Mouse (Mus musculus): ENCODE data around the gene Ppcdc. TPM values are rescaled to one million over a fixed set of nuclear protein-coding genes. Genes with fewer than 3 reads are reported as not detected.

Ppcdc gene
- polyA plus RNA-seq, 1 experiment, result 49.4 TPM

GRCm38 (mm10) chr9:57404036-57404435 is 35.9 kb downstream of the Ppcdc start:
- WGBS, result 15% methylated on average over 5 of the region's 5 CpGs
- TF ChIP-seq CTCF (IDR thresholded peaks at IDR 0.05; ENCODE audit: control insufficient read depth, insufficient read depth, low read length), result no peak
- no peak for TF ChIP-seq POLR2A (IDR thresholded peaks at IDR 0.05; ENCODE audit: borderline replicate concordance, control insufficient read depth, low read depth, low read length)
- Histone ChIP-seq H3K4me3 (replicated peaks; ENCODE audit: control insufficient read depth, low read depth, low read length) (no peak overlapping the region), H3K27ac (ENCODE audit: control insufficient read depth, insufficient read depth, low read depth, low read length, poor library complexity) (no peak overlapping the region), H3K4me1 (ENCODE audit: control insufficient read depth, insufficient read depth, low read length) (no peaks in the 10 kb centered on the region)

- WGBS, result 42% methylated on average over 15 of the region's 15 CpGs
- H3K4me3 ChIP-seq (replicated peaks; ENCODE audit: control insufficient read depth, low read depth, low read length), result no peak overlapping the region
- TF ChIP-seq CTCF (IDR thresholded peaks at IDR 0.05; ENCODE audit: control insufficient read depth, insufficient read depth, low read length) (no peak), POLR2A (IDR thresholded peaks at IDR 0.05; ENCODE audit: borderline replicate concordance, control insufficient read depth, low read depth, low read length) (no peak)
Observed at GRCm38 (mm10) chr9:57402318-57403251, 37.3 kb downstream of the Ppcdc start.

GRCm38 (mm10) chr9:57398773-57399172 is 41.2 kb downstream of the Ppcdc start:
- TF ChIP-seq POLR2A (IDR thresholded peaks at IDR 0.05; ENCODE audit: borderline replicate concordance, control insufficient read depth, low read depth, low read length) (no peak), CTCF (IDR thresholded peaks at IDR 0.05; ENCODE audit: control insufficient read depth, insufficient read depth, low read length) (no peak)
- H3K4me3 ChIP-seq (replicated peaks; ENCODE audit: control insufficient read depth, low read depth, low read length), result no peak overlapping the region
- no peaks in the 10 kb centered on the region for H3K4me1 ChIP-seq (ENCODE audit: control insufficient read depth, insufficient read depth, low read length)
- WGBS, result 88% methylated on average over 2 of the region's 2 CpGs
- H3K27ac ChIP-seq (ENCODE audit: control insufficient read depth, insufficient read depth, low read depth, low read length, poor library complexity), result no peak overlapping the region

More at GRCm38 (mm10) chr9:57402318-57403251, 37.3 kb downstream of the Ppcdc start:
- H3K4me1 ChIP-seq (ENCODE audit: control insufficient read depth, insufficient read depth, low read length), result no peaks in the 10 kb centered on the region
- no peak overlapping the region for H3K27ac ChIP-seq (ENCODE audit: control insufficient read depth, insufficient read depth, low read depth, low read length, poor library complexity)

GRCm38 (mm10) chr9:57392892-57393291 is 47.0 kb downstream of the Ppcdc start:
- H3K27ac ChIP-seq (ENCODE audit: control insufficient read depth, insufficient read depth, low read depth, low read length, poor library complexity), result no peak overlapping the region
- no peaks in the 10 kb centered on the region for H3K4me1 ChIP-seq (ENCODE audit: control insufficient read depth, insufficient read depth, low read length)
- TF ChIP-seq POLR2A (IDR thresholded peaks at IDR 0.05; ENCODE audit: borderline replicate concordance, control insufficient read depth, low read depth, low read length), result no peak
- TF ChIP-seq CTCF (IDR thresholded peaks at IDR 0.05; ENCODE audit: control insufficient read depth, insufficient read depth, low read length), result no peak
- WGBS, result 89% methylated on average over 1 of the region's 1 CpGs
- no peak overlapping the region for H3K4me3 ChIP-seq (replicated peaks; ENCODE audit: control insufficient read depth, low read depth, low read length)

- Histone ChIP-seq H3K4me3 (replicated peaks; ENCODE audit: control insufficient read depth, low read depth, low read length) (no peak overlapping the region), H3K27ac (ENCODE audit: control insufficient read depth, insufficient read depth, low read depth, low read length, poor library complexity) (no peak overlapping the region), H3K4me1 (ENCODE audit: control insufficient read depth, insufficient read depth, low read length) (no peaks in the 10 kb centered on the region; the same call in 1 of the 2 replicates)
- WGBS, result 80% methylated on average over 3 of the region's 3 CpGs
- TF ChIP-seq CTCF (IDR thresholded peaks at IDR 0.05; ENCODE audit: control insufficient read depth, insufficient read depth, low read length) (no peak), POLR2A (IDR thresholded peaks at IDR 0.05; ENCODE audit: borderline replicate concordance, control insufficient read depth, low read depth, low read length) (no peak)
Observed at GRCm38 (mm10) chr9:57390869-57391268, 49.1 kb downstream of the Ppcdc start.

- no peak overlapping the region for H3K4me3 ChIP-seq (replicated peaks; ENCODE audit: control insufficient read depth, low read depth, low read length)
- WGBS, result 15% methylated on average over 1 of the region's 1 CpGs
- H3K4me1 ChIP-seq (ENCODE audit: control insufficient read depth, insufficient read depth, low read length), result peaks cover 1% of the 10 kb centered on the region; the same call in 1 of the 2 replicates
- TF ChIP-seq POLR2A (IDR thresholded peaks at IDR 0.05; ENCODE audit: borderline replicate concordance, control insufficient read depth, low read depth, low read length), result no peak
- TF ChIP-seq CTCF (IDR thresholded peaks at IDR 0.05; ENCODE audit: control insufficient read depth, insufficient read depth, low read length), result no peak
- no peak overlapping the region for H3K27ac ChIP-seq (ENCODE audit: control insufficient read depth, insufficient read depth, low read depth, low read length, poor library complexity)
Observed at GRCm38 (mm10) chr9:57389131-57389530, 50.8 kb downstream of the Ppcdc start.

GRCm38 (mm10) chr9:57386926-57387325 is 53.0 kb downstream of the Ppcdc start:
- Histone ChIP-seq H3K4me3 (replicated peaks; ENCODE audit: control insufficient read depth, low read depth, low read length) (no peak overlapping the region), H3K4me1 (ENCODE audit: control insufficient read depth, insufficient read depth, low read length) (peaks cover 1% of the 10 kb centered on the region; the same call in 1 of the 2 replicates), H3K27ac (ENCODE audit: control insufficient read depth, insufficient read depth, low read depth, low read length, poor library complexity) (no peak overlapping the region)
- 72% methylated on average over 4 of the region's 4 CpGs for WGBS
- TF ChIP-seq CTCF (IDR thresholded peaks at IDR 0.05; ENCODE audit: control insufficient read depth, insufficient read depth, low read length) (no peak), POLR2A (IDR thresholded peaks at IDR 0.05; ENCODE audit: borderline replicate concordance, control insufficient read depth, low read depth, low read length) (no peak)

- H3K4me1 ChIP-seq (ENCODE audit: control insufficient read depth, insufficient read depth, low read length), result peaks cover 1% of the 10 kb centered on the region; the same call in 1 of the 2 replicates
- H3K27ac ChIP-seq (ENCODE audit: control insufficient read depth, insufficient read depth, low read depth, low read length, poor library complexity), result no peak overlapping the region
- TF ChIP-seq POLR2A (IDR thresholded peaks at IDR 0.05; ENCODE audit: borderline replicate concordance, control insufficient read depth, low read depth, low read length), result no peak
- WGBS, result 31% methylated on average over 2 of the region's 2 CpGs
- H3K4me3 ChIP-seq (replicated peaks; ENCODE audit: control insufficient read depth, low read depth, low read length), result no peak overlapping the region
Observed at GRCm38 (mm10) chr9:57384621-57385020, 55.3 kb downstream of the Ppcdc start.

Measured in bone marrow, adult 2 months (tissue).